Mouse (Mus musculus) hindbrain, embryonic 14.5 days (tissue): Measurements from ENCODE around the gene 4930444G20Rik. TPM values are rescaled to one million over a fixed set of nuclear protein-coding genes. Genes with fewer than 3 reads are reported as not detected.
"Not testable (repeated sequence)": the region's sequence is repeated elsewhere in the genome, so short reads cannot be mapped to it uniquely, and the experiment has no call there.

Experiments
- ATAC-seq: fragments of 200-750 bp; cut with Nextera tagmentation; 2 replicates; pipeline ENCODE4 v1.8.0; 2017; ENCODE audit warnings: moderate number of reproducible peaks, mild to moderate bottlenecking, moderate TSS enrichment, moderate library complexity; ENCODE audit not compliant: low FRiP score
- DNase-seq: peaks from one replicate; pipeline ENCODE4 v3.0.0-alpha.2; 2015; ENCODE audit warnings: low spot score
- H3K27ac ChIP-seq: fragments of 300-500 bp; sonication (generic); 2 replicates; pipeline ENCODE4 v1.5.1; 2014; ENCODE audit warnings: mild to moderate bottlenecking, moderate library complexity
- H3K27me3 ChIP-seq: fragments of 300-500 bp; sonication (generic); 2 replicates; pipeline ENCODE4 v1.6.1; 2014; ENCODE audit warnings: mild to moderate bottlenecking, low read length, mixed read lengths; ENCODE audit not compliant: control insufficient read depth, insufficient read depth
- H3K36me3 ChIP-seq: fragments of 300-500 bp; sonication (generic); replicated peaks from 2 replicates; pipeline ENCODE4 v1.6.1; 2014; ENCODE audit not compliant: control insufficient read depth, insufficient read depth
- H3K4me1 ChIP-seq: fragments of 300-500 bp; sonication (generic); replicated peaks from 2 replicates; pipeline ENCODE4 v1.6.1; 2014; ENCODE audit warnings: antibody characterized with exemption, low read length, mixed read lengths; ENCODE audit not compliant: control insufficient read depth, insufficient read depth
- H3K4me2 ChIP-seq: fragments of 300-500 bp; sonication (generic); replicated peaks from 2 replicates; pipeline ENCODE4 v1.6.1; 2014; ENCODE audit warnings: mild to moderate bottlenecking, moderate library complexity
- H3K4me3 ChIP-seq: fragments of 300-500 bp; sonication (generic); replicated peaks from 2 replicates; pipeline ENCODE4 v1.5.1; 2014; ENCODE audit warnings: mild to moderate bottlenecking, low read length
- H3K9ac ChIP-seq: fragments of 300-500 bp; sonication (generic); 2 replicates; pipeline ENCODE4 v1.6.1; 2014
- H3K9me3 ChIP-seq: fragments of 300-500 bp; sonication (generic); 2 replicates; pipeline ENCODE4 v1.6.1; 2016; ENCODE audit warnings: low read length; ENCODE audit not compliant: control insufficient read depth
- WGBS: fragments of 180-500 bp; shearing (Covaris S2); extraction: QIAGEN DNeasy Blood & Tissue Kit; methylation state at CpG from one replicate; pipeline ENCODE4 v1.1.7; 2014; 5-methylcytosine and 5-hydroxymethylcytosine counted together
- polyA plus RNA-seq: library from polyadenylated mRNA; unstranded; fragments of >200 nt; fragmentation: Nextera tagmentation; extraction: Ambion mirVana; gene quantifications from 2 replicates; pipeline ENCODE4 v1.2.1, GENCODE M21; 2014

The 4930444G20Rik gene
- polyA plus RNA-seq, 1 experiment from 2014 or later: not detected

DNA sequence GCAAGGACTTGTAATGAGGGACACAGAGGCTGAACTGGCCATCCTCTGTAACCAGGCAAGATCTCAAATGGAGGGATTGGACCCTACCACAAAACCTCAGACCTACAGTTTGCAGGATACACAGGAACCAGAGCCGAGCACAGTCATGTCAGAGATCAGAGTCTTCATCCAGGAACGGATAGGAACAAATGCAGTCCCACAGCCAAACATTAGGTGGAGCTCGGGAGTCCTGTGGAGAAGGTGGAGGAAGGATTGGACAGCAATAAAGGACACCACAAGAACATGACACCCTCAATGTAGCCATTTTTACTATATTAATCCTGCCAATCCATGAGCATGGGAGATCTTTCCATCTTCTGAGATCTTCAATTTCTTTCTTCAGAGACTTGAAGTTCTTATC lies 31.6 kb downstream of the 4930444G20Rik start:
- not testable (repeated sequence) for H3K4me2 ChIP-seq, H3K9ac ChIP-seq, H3K4me3 ChIP-seq, H3K4me1 ChIP-seq, H3K36me3 ChIP-seq, H3K27me3 ChIP-seq, ATAC-seq, H3K9me3 ChIP-seq, H3K27ac ChIP-seq
- 21% methylated on average over 3 of the region's 3 CpGs for WGBS
- peak; percentile 45 for DNase-seq

DNA sequence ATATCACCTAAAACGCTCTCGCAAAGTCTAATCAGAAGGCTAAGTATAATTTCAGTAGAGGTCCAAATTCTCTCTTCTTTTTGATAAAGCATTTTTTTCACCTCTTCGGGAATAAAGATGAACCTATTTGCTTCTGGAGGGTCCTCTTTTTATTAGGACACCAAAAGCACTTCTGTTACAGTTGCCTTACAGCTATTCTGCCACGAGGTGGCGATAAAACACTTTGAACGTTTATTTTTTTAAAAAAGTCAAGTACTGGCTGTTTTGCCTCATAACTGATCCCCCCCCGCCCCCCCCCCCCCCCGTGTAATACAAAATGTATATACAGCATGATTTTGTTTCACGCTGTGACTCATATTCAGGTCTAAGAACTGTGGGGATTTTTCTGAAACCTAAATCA lies 33.6 kb downstream of the 4930444G20Rik start:
- 10% methylated on average over 9 of the region's 9 CpGs for WGBS
- ATAC-seq: no peak

GRCm38 (mm10) chr10:22018618-22019017 lies 49.3 kb downstream of the 4930444G20Rik start:
- 96% methylated on average over 4 of the region's 4 CpGs for WGBS
- no peak for DNase-seq

More for the DNA sequence above, 33.6 kb downstream of the 4930444G20Rik start:
- H3K4me1 ChIP-seq: no peaks in the 10 kb centered on the region
- no peaks in the 10 kb centered on the region for H3K36me3 ChIP-seq
- H3K27me3 ChIP-seq: no peaks in the 10 kb centered on the region
- no peak overlapping the region for H3K27ac ChIP-seq
- no peak overlapping the region for H3K4me2 ChIP-seq
- H3K4me3 ChIP-seq: no peak overlapping the region
- H3K9ac ChIP-seq: no peak overlapping the region
- peak; percentile 75 for DNase-seq
- no peaks in the 10 kb centered on the region; the same call in 1 of the 2 replicates for H3K9me3 ChIP-seq

GRCm38 (mm10) chr10:22017469-22018159 lies 50.3 kb downstream of the 4930444G20Rik start:
- H3K36me3 ChIP-seq: no peaks in the 10 kb centered on the region
- H3K4me2 ChIP-seq: no peak overlapping the region
- DNase-seq (no peak), ATAC-seq (no peak)
- H3K27ac ChIP-seq: no peak overlapping the region
- H3K27me3 ChIP-seq: no peaks in the 10 kb centered on the region
- WGBS: 63% methylated on average over 16 of the region's 16 CpGs
- no peaks in the 10 kb centered on the region for H3K4me1 ChIP-seq
- no peak overlapping the region for H3K9ac ChIP-seq
- no peak overlapping the region for H3K4me3 ChIP-seq
- H3K9me3 ChIP-seq: no peaks in the 10 kb centered on the region

More at GRCm38 (mm10) chr10:22018618-22019017, 49.3 kb downstream of the 4930444G20Rik start:
- Histone ChIP-seq H3K9me3 (no peaks in the 10 kb centered on the region), H3K27me3 (no peaks in the 10 kb centered on the region), H3K9ac (no peak overlapping the region), H3K4me3 (no peak overlapping the region), H3K4me1 (no peaks in the 10 kb centered on the region), H3K4me2 (no peak overlapping the region), H3K27ac (no peak overlapping the region), H3K36me3 (no peaks in the 10 kb centered on the region)
- no peak for ATAC-seq

Other genes with a start within 250 kb of the 4930444G20Rik start
- 41.4 and 44.3 TPM in 2 replicates for gene Sgk1, start 185.9 kb downstream of the 4930444G20Rik start, polyA plus RNA-seq
- 3.0 and 5.9 TPM in 2 replicates for gene E030030I06Rik, start 81.2 kb upstream of the 4930444G20Rik start, polyA plus RNA-seq
- gene Raet1e, start 90.5 kb upstream of the 4930444G20Rik start, polyA plus RNA-seq: 0.29 and 0.98 TPM in 2 replicates
- gene H60b, start 90.5 kb upstream of the 4930444G20Rik start, polyA plus RNA-seq: 0.25 and 0.34 TPM in 2 replicates